Comparison of ENCODE assay signal across 19 mouse cellular contexts in genomic region chr13:79430987-79431386, GRCm38 (mm10).
DNase-seq lines count a peak whose midpoint lies in the region; ATAC-seq lines count a peak whose summit lies in the region.
"Had no signal": no experiment of that assay in that cellular context is flagged by ENCODE, and none has a peak within 500 bp of the region (broad histone marks: within the 10 kb centered on the region; RNA-seq: fewer than 3 reads in every experiment).

No protein-coding gene starts in this region.

- no peak overlapping the region for H3K27ac ChIP-seq in embryonic facial prominence, embryonic 11.5 days (replicated peaks; ENCODE audit: low read depth, low read length)
- H3K27ac ChIP-seq in embryonic facial prominence, embryonic 10.5 days (replicated peaks), result no peak overlapping the region
- no peak overlapping the region for H3K27ac ChIP-seq in forebrain, embryonic 12.5 days
- H3K27ac ChIP-seq in midbrain, embryonic 12.5 days (replicated peaks), result no peak overlapping the region
- H3K27ac ChIP-seq: hindbrain, embryonic 10.5 days; limb, embryonic 15.5 days; neural tube, embryonic 12.5 days had no signal

- no peak overlapping the region for H3K9ac ChIP-seq in embryonic facial prominence, embryonic 11.5 days (replicated peaks; ENCODE audit: low read length)
- no peak overlapping the region for H3K9ac ChIP-seq in forebrain, embryonic 12.5 days
- no peak overlapping the region for H3K9ac ChIP-seq in midbrain, embryonic 12.5 days (replicated peaks)
- H3K9ac ChIP-seq: limb, embryonic 15.5 days; neural tube, embryonic 12.5 days had no signal

- DNase-seq in embryonic facial prominence, embryonic 11.5 days (ENCODE audit: low spot score), result peak; percentile 2
- no peak for DNase-seq in embryonic facial prominence, embryonic 10.5 days (ENCODE audit: low spot score)
- no peak for DNase-seq in frontal cortex, postnatal 10 days (ENCODE audit: low spot score in 2 of 2)
- no peak for DNase-seq in thymus, postnatal 36 days
- DNase-seq in heart, adult 18-20 months, result no peak
- DNase-seq: adrenal gland, postnatal 10 days; cerebellum, adult 18-20 months; layer of hippocampus, postnatal 36 days; lung, postnatal 14 days; right cerebral cortex, postnatal 4 days; thymus, postnatal 25 days had no signal

- WGBS in embryonic facial prominence, embryonic 11.5 days, result 57% methylated on average over 2 of the region's 2 CpGs
- 41% methylated on average over 2 of the region's 2 CpGs for WGBS in embryonic facial prominence, embryonic 10.5 days
- WGBS in forebrain, embryonic 12.5 days, result 11% methylated on average over 2 of the region's 2 CpGs
- WGBS in midbrain, embryonic 12.5 days, result 11% methylated on average over 2 of the region's 2 CpGs

- H3K4me3 ChIP-seq in embryonic facial prominence, embryonic 11.5 days (ENCODE audit: low read depth, low read length), result no peak overlapping the region
- H3K4me3 ChIP-seq in embryonic facial prominence, embryonic 10.5 days, result no peak overlapping the region
- no peak overlapping the region for H3K4me3 ChIP-seq in forebrain, embryonic 12.5 days (replicated peaks)
- no peak overlapping the region for H3K4me3 ChIP-seq in midbrain, embryonic 12.5 days
- H3K4me3 ChIP-seq: erythroblast, embryonic 14.5 days; hindbrain, embryonic 10.5 days; limb, embryonic 15.5 days; neural tube, embryonic 12.5 days had no signal

- no peaks in the 10 kb centered on the region for H3K27me3 ChIP-seq in embryonic facial prominence, embryonic 11.5 days (ENCODE audit: control insufficient read depth, insufficient read depth, low read length)
- H3K27me3 ChIP-seq in embryonic facial prominence, embryonic 10.5 days (replicated peaks; ENCODE audit: low read depth, poor library complexity, severe bottlenecking), result no peaks in the 10 kb centered on the region
- peaks cover 10% of the 10 kb centered on the region for H3K27me3 ChIP-seq in forebrain, embryonic 12.5 days
- H3K27me3 ChIP-seq in midbrain, embryonic 12.5 days, result no peaks in the 10 kb centered on the region
- H3K27me3 ChIP-seq: CH12.LX; limb, embryonic 15.5 days; neural tube, embryonic 12.5 days had no signal

- H3K4me2 ChIP-seq in embryonic facial prominence, embryonic 11.5 days (ENCODE audit: low read depth, low read length), result no peak overlapping the region
- H3K4me2 ChIP-seq in forebrain, embryonic 12.5 days, result peak overlapping the region; percentile 8; the same call in 1 of the 2 replicates
- no peak overlapping the region for H3K4me2 ChIP-seq in midbrain, embryonic 12.5 days (replicated peaks)
- H3K4me2 ChIP-seq: limb, embryonic 15.5 days; neural tube, embryonic 12.5 days had no signal

- H3K36me3 ChIP-seq in embryonic facial prominence, embryonic 11.5 days (replicated peaks; ENCODE audit: control insufficient read depth, insufficient read depth, low read depth, low read length), result no peaks in the 10 kb centered on the region
- no peaks in the 10 kb centered on the region for H3K36me3 ChIP-seq in embryonic facial prominence, embryonic 10.5 days (replicated peaks)
- H3K36me3 ChIP-seq in forebrain, embryonic 12.5 days (replicated peaks), result no peaks in the 10 kb centered on the region
- no peaks in the 10 kb centered on the region for H3K36me3 ChIP-seq in midbrain, embryonic 12.5 days
- H3K36me3 ChIP-seq: hindbrain, embryonic 10.5 days; limb, embryonic 15.5 days; neural tube, embryonic 12.5 days had no signal

- no peaks in the 10 kb centered on the region for H3K4me1 ChIP-seq in embryonic facial prominence, embryonic 11.5 days (ENCODE audit: control insufficient read depth, insufficient read depth, low read length)
- H3K4me1 ChIP-seq in embryonic facial prominence, embryonic 10.5 days, result 0 out of 2 replicates have a peak, but pooled peaks cover 5% of the 10 kb centered on the region
- H3K4me1 ChIP-seq in forebrain, embryonic 12.5 days, result peaks cover 10% of the 10 kb centered on the region; the same call in 1 of the 2 replicates
- H3K4me1 ChIP-seq in midbrain, embryonic 12.5 days, result peaks cover 9% of the 10 kb centered on the region
- H3K4me1 ChIP-seq: limb, embryonic 15.5 days; neural tube, embryonic 12.5 days had no signal

- no peak for ATAC-seq in embryonic facial prominence, embryonic 11.5 days (replicated peaks; ENCODE audit: insufficient number of reproducible peaks, low FRiP score, low TSS enrichment, low read depth)
- peak; percentile 92 for ATAC-seq in forebrain, embryonic 12.5 days (ENCODE audit: low FRiP score)
- ATAC-seq in midbrain, embryonic 12.5 days (ENCODE audit: low FRiP score, low read depth), result peak; percentile 88
- ATAC-seq: inflammation-experienced regulatory T-cells, adult 6 months had no signal

- no peaks in the 10 kb centered on the region for H3K9me3 ChIP-seq in embryonic facial prominence, embryonic 11.5 days (replicated peaks; ENCODE audit: control insufficient read depth, low read length)
- no peaks in the 10 kb centered on the region for H3K9me3 ChIP-seq in embryonic facial prominence, embryonic 10.5 days
- H3K9me3 ChIP-seq in forebrain, embryonic 12.5 days, result no peaks in the 10 kb centered on the region
- H3K9me3 ChIP-seq in midbrain, embryonic 12.5 days, result no peaks in the 10 kb centered on the region
- H3K9me3 ChIP-seq: hindbrain, embryonic 10.5 days; limb, embryonic 15.5 days; neural tube, embryonic 12.5 days had no signal
